Mouse (Mus musculus): Measurements from ENCODE around the gene Enthd1.

DNA sequence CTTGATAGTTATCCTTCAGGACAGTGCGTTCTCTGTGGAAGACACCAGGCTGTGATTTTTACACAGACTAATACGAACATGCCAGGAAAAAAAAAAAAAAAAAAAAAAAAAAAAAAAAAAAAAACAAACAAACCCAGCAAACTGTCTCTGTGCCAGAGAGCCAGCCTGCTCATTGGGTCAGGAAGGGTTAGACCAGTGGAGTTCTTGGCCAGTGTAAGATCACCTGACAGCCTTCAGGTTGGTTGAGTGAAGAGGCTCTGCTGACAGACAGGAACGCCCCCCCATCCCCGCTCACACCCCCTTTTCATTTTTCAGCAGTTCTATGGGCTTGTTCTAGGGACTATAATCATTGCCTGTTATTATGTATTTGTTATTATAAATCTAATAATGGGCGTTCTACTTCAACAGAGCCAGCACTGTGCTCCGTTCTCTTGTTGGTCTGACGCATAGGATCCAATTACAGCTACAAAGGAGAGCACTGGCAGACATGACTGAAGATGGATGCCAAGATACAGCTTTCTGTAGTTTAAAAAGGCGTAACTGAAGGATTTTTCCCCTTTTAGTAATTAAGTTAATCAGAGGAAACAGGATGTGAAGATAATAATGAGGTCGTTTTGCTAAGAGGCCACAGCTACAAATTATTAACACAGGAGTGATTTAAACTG, 81.8 kb downstream of the Enthd1 start:
- TF ChIP-seq POLR2A (IDR thresholded peaks at IDR 0.05; ENCODE audit: control insufficient read depth, extremely low read depth, insufficient read depth, low read length, poor library complexity) (no peak), CTCF (IDR thresholded peaks at IDR 0.05; ENCODE audit: borderline replicate concordance, control insufficient read depth, extremely low read depth, insufficient read depth, low read length, poor library complexity) (no peak)
